Mouse (Mus musculus) embryonic facial prominence, embryonic 11.5 days (tissue): ENCODE measurements at regions not wholly inside any gene's neighbourhood (a gene's known extent, or its start where the extent isn't known, plus 50 kb on each side); places are given as distances from the start of the nearest gene placed in this dataset.

ENCODE experiments used
- ATAC-seq: fragments of 200-750 bp; cut with Nextera tagmentation; replicated peaks from 2 replicates; pipeline ENCODE4 v1.8.0; 2017; ENCODE audit warnings: low read depth; ENCODE audit not compliant: insufficient number of reproducible peaks, low FRiP score, low TSS enrichment
- DNase-seq: peaks from one replicate; pipeline ENCODE4 v3.0.0-alpha.2; 2015; ENCODE audit warnings: low spot score
- H3K27ac ChIP-seq: fragments of 300-500 bp; sonication (generic); replicated peaks from 2 replicates; pipeline ENCODE4 v1.5.1; 2014; ENCODE audit warnings: mild to moderate bottlenecking, low read depth, low read length, control low read depth
- H3K27me3 ChIP-seq: fragments of 300-500 bp; sonication (generic); 2 replicates; pipeline ENCODE4 v1.6.1; 2014; ENCODE audit warnings: mild to moderate bottlenecking, low read length, moderate library complexity, mixed read lengths; ENCODE audit not compliant: control insufficient read depth, insufficient read depth
- H3K36me3 ChIP-seq: fragments of 300-500 bp; sonication (generic); replicated peaks from 2 replicates; pipeline ENCODE4 v1.6.1; 2014; ENCODE audit warnings: low read depth, mild to moderate bottlenecking, low read length, moderate library complexity, mixed read lengths; ENCODE audit not compliant: control insufficient read depth, insufficient read depth
- H3K4me1 ChIP-seq: fragments of 300-500 bp; sonication (generic); 2 replicates; pipeline ENCODE4 v1.6.1; 2014; ENCODE audit warnings: low read length, mixed read lengths; ENCODE audit not compliant: control insufficient read depth, insufficient read depth
- H3K4me2 ChIP-seq: fragments of 300-500 bp; sonication (generic); 2 replicates; pipeline ENCODE4 v1.6.1; 2014; ENCODE audit warnings: low read depth, mild to moderate bottlenecking, control low read depth, low read length, moderate library complexity
- H3K4me3 ChIP-seq: fragments of 300-500 bp; sonication (generic); 2 replicates; pipeline ENCODE4 v1.5.1; 2014; ENCODE audit warnings: low read depth, low read length, control low read depth
- H3K9ac ChIP-seq: fragments of 300-500 bp; sonication (generic); replicated peaks from 2 replicates; pipeline ENCODE4 v1.6.1; 2014; ENCODE audit warnings: mild to moderate bottlenecking, control low read depth, low read length
- H3K9me3 ChIP-seq: fragments of 300-500 bp; sonication (generic); replicated peaks from 2 replicates; pipeline ENCODE4 v1.6.1; 2016; ENCODE audit warnings: mild to moderate bottlenecking, low read length, inconsistent platforms, mixed read lengths; ENCODE audit not compliant: control insufficient read depth
- whole genome bisulfite sequencing: fragments of 180-500 bp; shearing (Covaris S2); extraction: QIAGEN DNeasy Blood & Tissue Kit; methylation state at CpG from one replicate; pipeline ENCODE4 v1.1.7; 2014; 5-methylcytosine and 5-hydroxymethylcytosine counted together

DNA sequence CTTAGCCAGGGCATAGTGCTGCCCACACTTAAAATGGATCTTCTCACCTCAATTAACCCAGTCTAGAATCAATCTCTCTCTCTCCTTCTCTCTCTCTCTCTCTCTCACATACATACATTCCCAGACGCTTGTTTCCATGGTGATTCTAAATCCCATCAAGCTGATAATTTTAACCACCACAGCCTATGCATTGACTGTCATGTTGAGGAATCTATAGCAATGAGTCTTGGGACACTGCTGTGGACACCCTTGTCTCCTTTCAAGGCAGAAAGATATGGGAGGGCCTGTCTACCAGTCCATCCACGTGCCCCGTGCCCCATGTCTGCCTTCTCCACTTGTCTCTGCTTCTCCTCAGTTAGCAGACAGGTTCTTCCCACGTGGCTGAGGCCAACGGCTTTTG lies 228.0 kb upstream of the Cdh13 start:
- no peaks in the 10 kb centered on the region for H3K9me3 ChIP-seq
- WGBS: 87% methylated on average over 5 of the region's 5 CpGs
- H3K4me2 ChIP-seq: no peak overlapping the region
- no peak overlapping the region for H3K4me3 ChIP-seq
- no peaks in the 10 kb centered on the region for H3K36me3 ChIP-seq
- no peak overlapping the region for H3K9ac ChIP-seq
- H3K27ac ChIP-seq: no peak overlapping the region
- no peaks in the 10 kb centered on the region for H3K27me3 ChIP-seq
- ATAC-seq: no peak
- DNase-seq: no peak
- no peaks in the 10 kb centered on the region for H3K4me1 ChIP-seq

DNA sequence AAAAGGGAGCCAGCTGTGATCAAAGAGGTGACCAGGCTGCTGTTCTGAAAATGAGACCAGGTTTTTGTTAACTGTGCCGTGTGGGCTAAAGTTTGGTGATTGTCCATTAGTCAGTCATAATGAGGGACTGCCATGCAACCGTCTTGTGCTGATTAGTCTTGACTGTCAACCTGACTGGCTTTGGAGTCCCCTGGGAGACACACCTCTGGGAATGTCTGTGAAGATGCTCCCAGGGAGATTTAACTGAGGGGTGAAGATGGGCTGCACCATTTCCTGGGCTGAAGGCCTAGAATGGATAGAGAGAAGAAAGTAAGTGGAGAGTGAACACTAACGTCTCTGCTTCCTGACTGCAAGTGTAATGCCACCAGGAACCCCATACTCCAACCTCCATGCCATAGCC lies 233.1 kb upstream of the Cdh13 start:
- Histone ChIP-seq H3K27ac (no peak overlapping the region), H3K27me3 (no peaks in the 10 kb centered on the region), H3K9ac (no peak overlapping the region), H3K4me2 (no peak overlapping the region), H3K36me3 (no peaks in the 10 kb centered on the region), H3K4me1 (no peaks in the 10 kb centered on the region), H3K9me3 (no peaks in the 10 kb centered on the region), H3K4me3 (no peak overlapping the region)
- DNase-seq (no peak), ATAC-seq (no peak)
- 93% methylated on average over 3 of the region's 3 CpGs for whole genome bisulfite sequencing

DNA sequence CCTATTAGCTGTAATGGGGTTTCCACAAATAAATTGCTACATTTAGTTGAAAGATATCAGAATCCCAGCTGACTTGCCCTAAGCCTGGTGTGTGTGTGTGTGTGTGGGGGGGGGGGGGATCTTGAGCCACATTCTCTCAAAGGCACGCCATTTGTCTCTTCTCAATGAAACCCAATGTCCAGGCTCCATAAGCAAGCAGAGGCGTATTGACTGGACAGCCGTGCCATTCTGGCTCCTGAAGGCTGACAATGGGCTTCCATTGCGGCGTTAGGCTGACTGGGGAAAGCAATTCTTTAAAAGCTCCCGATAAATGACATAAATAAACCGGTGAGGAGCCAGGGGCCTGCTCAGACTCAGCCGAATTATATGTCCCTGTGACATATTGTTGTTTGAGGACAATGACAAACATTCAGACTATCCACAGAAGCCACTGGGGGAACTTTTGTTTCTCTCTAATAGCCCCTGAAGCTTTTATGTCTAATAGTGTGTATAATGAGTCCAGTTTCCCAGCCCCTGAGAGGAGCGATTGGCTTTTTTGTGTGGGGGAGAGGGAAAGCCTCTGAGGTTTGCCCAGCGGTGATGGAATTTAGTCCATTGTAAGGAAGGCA lies 240.6 kb upstream of the Mphosph6 start:
- no peak for ATAC-seq
- Histone ChIP-seq H3K4me3 (no peak overlapping the region), H3K9ac (no peak overlapping the region), H3K27me3 (no peaks in the 10 kb centered on the region), H3K36me3 (no peaks in the 10 kb centered on the region), H3K4me2 (no peak overlapping the region), H3K9me3 (no peaks in the 10 kb centered on the region), H3K4me1 (no peaks in the 10 kb centered on the region), H3K27ac (no peak overlapping the region)
- 67% methylated on average over 10 of the region's 10 CpGs for WGBS
- DNase-seq: no peak

DNA sequence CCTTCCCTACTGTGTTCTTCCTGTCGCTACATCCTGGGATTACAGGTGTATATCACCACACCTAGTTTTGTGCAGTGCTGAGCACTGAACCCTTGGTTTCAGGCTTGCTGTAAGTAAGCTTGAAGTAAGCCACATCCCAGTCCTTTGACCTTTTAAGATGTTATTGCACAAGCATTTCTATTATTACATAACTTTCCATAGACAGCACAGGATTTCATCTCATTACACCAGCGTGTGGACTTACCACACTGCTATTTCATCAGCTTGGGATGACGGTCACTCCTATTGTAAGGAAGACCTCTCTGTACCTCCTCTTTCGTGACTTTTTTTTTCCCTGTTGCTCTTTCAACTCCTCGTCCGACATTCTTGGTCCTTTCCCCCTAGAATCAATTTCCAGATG lies 239.5 kb upstream of the Mphosph6 start:
- Histone ChIP-seq H3K9ac (no peak overlapping the region), H3K9me3 (no peaks in the 10 kb centered on the region), H3K4me3 (no peak overlapping the region), H3K4me2 (no peak overlapping the region), H3K36me3 (no peaks in the 10 kb centered on the region), H3K4me1 (no peaks in the 10 kb centered on the region), H3K27me3 (no peaks in the 10 kb centered on the region), H3K27ac (no peak overlapping the region)
- DNase-seq (no peak), ATAC-seq (no peak)
- whole genome bisulfite sequencing: 76% methylated on average over 6 of the region's 6 CpGs

DNA sequence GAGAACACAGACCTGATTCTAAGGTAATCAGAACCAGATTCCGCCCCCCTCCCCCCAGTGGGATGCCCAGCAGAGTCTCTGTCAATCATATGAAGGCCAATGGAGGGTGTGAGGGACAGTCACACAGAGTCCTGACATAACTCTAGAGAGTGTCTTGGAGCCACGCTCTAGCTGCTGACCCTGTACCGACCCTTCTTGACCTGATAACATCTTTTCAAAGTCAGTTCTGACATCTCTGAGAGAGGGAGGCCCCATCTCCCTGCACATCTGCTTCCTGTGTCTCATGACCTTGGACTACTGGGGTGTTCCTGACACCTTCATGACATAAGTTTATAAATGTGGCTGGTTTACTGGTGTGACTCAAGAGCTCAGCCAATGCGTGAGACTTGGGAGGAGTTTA lies 236.1 kb upstream of the Mphosph6 start:
- Histone ChIP-seq H3K4me2 (no peak overlapping the region), H3K9me3 (no peaks in the 10 kb centered on the region), H3K36me3 (no peaks in the 10 kb centered on the region), H3K9ac (no peak overlapping the region), H3K4me3 (no peak overlapping the region), H3K27me3 (no peaks in the 10 kb centered on the region), H3K4me1 (no peaks in the 10 kb centered on the region), H3K27ac (no peak overlapping the region)
- DNase-seq (no peak), ATAC-seq (no peak)
- 64% methylated on average over 4 of the region's 4 CpGs for WGBS

DNA sequence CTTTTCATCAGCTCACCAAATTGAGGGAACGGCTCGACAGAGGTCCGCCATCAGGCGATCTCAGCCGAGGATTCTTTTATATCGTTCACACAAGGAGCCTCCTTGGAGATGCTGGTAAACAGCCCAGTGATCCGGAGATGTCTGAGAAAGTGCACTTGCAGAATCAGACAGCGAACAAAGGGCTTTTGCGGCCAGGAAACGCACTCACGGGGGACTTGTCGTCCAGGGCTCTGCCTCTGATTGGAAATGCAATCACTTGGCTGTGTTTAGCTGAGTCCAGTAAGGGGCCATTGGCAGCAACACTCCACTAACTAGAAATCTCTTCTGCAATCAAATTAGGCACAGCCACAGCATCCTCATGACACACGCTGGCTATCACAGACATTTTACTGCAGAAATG lies 232.3 kb upstream of the Mphosph6 start:
- ATAC-seq: no peak
- no peak for DNase-seq
- 58% methylated on average over 13 of the region's 13 CpGs for WGBS
- Histone ChIP-seq H3K27ac (no peak overlapping the region), H3K4me3 (no peak overlapping the region), H3K27me3 (no peaks in the 10 kb centered on the region), H3K9ac (no peak overlapping the region), H3K4me1 (no peaks in the 10 kb centered on the region), H3K9me3 (no peaks in the 10 kb centered on the region), H3K4me2 (no peak overlapping the region), H3K36me3 (no peaks in the 10 kb centered on the region)

DNA sequence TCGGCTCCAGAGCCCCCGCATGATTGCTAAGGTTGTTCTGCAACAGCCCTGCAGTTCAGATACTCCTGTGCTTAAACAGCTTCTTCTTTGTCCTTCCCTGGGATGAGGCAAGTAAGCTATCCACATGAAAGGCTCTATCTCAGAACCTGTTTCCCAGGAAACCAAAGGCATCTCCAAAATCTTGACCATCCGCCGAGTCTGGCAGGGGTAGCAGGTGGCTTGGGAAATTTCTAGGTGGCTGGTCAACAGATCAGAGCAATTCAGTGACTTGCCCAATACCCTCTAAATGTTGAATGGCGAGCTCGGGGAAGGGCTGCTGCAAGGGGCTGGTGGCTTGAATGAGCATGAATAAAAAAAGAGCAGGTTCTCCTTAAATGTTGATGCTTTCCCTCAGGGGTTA lies 229.7 kb upstream of the Mphosph6 start:
- DNase-seq: no peak
- no peak overlapping the region for H3K4me2 ChIP-seq
- WGBS: 42% methylated on average over 6 of the region's 6 CpGs

DNA sequence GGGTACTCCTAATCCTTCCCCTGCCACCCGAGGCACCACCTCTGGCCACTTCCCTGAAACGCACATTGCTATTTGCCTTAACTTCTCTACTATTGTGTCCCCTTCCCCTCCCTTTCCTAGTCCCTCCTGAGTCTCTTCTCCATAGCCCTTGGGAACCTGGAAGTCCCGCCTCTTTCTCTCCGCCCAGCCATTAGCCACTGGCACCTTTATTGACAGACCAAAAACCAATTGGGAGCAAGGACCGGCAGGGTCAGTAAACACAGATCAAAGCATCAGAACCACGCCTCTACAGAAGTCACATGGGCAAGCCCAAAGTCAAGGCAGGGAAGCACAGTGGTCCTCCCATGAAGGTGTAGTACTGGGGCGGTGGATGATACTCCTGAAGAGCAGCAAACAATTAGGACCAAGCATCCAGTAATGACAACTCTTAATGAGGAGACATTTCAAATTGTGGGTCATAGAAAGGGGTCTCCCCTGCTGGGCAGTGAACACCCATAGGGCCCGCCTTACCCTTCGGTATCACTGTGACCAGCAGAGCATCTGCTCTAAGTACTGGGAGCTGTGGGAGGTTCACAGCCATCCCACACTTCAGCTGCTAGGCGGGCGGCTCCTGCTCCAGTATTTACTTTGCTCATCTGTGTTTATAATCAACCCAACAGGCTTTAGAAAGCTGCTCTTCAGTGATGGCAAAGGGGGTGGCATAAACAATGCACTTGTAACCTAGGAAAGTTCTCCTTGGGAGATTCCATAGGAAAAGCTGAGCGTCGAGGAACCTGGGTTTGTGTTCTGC lies 226.5 kb upstream of the Mphosph6 start:
- WGBS: 87% methylated on average over 13 of the region's 13 CpGs
- H3K4me2 ChIP-seq: no peak overlapping the region
- no peak for DNase-seq
- ATAC-seq: no peak
- no peaks in the 10 kb centered on the region for H3K4me1 ChIP-seq
- no peak overlapping the region for H3K9ac ChIP-seq
- no peaks in the 10 kb centered on the region for H3K36me3 ChIP-seq
- no peaks in the 10 kb centered on the region for H3K27me3 ChIP-seq
- H3K9me3 ChIP-seq: no peaks in the 10 kb centered on the region
- no peak overlapping the region for H3K27ac ChIP-seq
- no peak overlapping the region for H3K4me3 ChIP-seq

More for the DNA sequence above, 229.7 kb upstream of the Mphosph6 start:
- Histone ChIP-seq H3K4me1 (no peaks in the 10 kb centered on the region), H3K9ac (no peak overlapping the region), H3K9me3 (no peaks in the 10 kb centered on the region), H3K4me3 (no peak overlapping the region), H3K27ac (no peak overlapping the region), H3K36me3 (no peaks in the 10 kb centered on the region), H3K27me3 (no peaks in the 10 kb centered on the region)
- ATAC-seq: no peak
